Mouse (Mus musculus): ENCODE measurements at regions not wholly inside any gene's neighbourhood (a gene's known extent, or its start where the extent isn't known, plus 50 kb on each side); places are given as distances from the start of the nearest gene placed in this dataset.
A peak's percentile ranks its signal among the peaks of the same experiment; 100 is the strongest.

DNA sequence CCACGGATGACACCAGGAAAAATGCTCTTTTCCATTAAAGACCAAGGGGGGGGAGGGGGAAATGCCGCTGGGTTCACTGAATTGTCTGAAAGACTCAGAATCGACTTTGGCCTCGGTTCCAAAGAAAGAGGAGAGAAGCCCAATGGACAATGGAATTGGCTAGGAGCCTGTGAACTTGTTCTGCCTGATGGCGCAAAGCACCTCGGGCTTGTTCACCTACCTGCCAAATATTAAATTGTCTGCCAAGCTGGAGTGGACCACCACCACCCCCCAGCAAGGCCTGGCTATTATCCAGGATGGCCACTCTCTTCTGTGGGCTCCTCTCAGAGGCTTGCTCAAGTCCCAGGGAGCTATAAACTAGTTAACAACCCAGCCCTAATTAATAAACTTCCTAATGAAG lies 352.7 kb upstream of the Jmjd1c start:
- H3K27ac ChIP-seq: no peak overlapping the region

DNA sequence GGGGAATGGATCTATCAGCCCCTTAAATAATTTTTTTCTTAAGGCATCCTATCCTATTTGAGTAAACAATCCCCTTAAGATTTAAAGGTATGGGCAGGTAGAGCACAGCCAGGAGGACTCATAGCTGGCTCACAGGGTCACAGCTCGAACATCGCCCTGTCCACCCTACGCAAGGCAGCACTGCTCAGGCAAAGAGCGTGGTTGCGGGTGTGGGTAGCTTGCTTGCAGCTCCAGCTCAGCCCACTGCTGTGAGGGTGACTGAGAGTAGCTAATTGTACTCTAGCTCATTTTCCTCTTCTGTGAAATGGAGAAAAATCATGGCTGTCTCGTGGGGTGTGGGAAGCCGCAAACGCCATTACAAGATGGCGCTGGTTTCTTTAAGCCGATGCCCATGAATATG lies 350.1 kb upstream of the Jmjd1c start:
- Histone ChIP-seq H3K4me3 (no peak overlapping the region), H3K4me2 (no peak overlapping the region), H3K9me3 (no peaks in the 10 kb centered on the region), H3K36me3 (no peaks in the 10 kb centered on the region), H3K27me3 (no peaks in the 10 kb centered on the region), H3K4me1 (no peaks in the 10 kb centered on the region), H3K9ac (no peak overlapping the region), H3K27ac (no peak overlapping the region)
- 95% methylated on average over 10 of the region's 10 CpGs for WGBS
- no peak for ATAC-seq (ENCODE audit: insufficient number of reproducible peaks, insufficient read depth, low FRiP score, low TSS enrichment, low read depth)

More for the DNA sequence above, 352.7 kb upstream of the Jmjd1c start:
- Histone ChIP-seq H3K9ac (no peak overlapping the region), H3K4me1 (no peaks in the 10 kb centered on the region), H3K4me3 (no peak overlapping the region), H3K36me3 (no peaks in the 10 kb centered on the region), H3K4me2 (no peak overlapping the region), H3K9me3 (no peaks in the 10 kb centered on the region), H3K27me3 (no peaks in the 10 kb centered on the region)
- ATAC-seq (ENCODE audit: insufficient number of reproducible peaks, insufficient read depth, low FRiP score, low TSS enrichment, low read depth): no peak
- WGBS: 88% methylated on average over 6 of the region's 6 CpGs

DNA sequence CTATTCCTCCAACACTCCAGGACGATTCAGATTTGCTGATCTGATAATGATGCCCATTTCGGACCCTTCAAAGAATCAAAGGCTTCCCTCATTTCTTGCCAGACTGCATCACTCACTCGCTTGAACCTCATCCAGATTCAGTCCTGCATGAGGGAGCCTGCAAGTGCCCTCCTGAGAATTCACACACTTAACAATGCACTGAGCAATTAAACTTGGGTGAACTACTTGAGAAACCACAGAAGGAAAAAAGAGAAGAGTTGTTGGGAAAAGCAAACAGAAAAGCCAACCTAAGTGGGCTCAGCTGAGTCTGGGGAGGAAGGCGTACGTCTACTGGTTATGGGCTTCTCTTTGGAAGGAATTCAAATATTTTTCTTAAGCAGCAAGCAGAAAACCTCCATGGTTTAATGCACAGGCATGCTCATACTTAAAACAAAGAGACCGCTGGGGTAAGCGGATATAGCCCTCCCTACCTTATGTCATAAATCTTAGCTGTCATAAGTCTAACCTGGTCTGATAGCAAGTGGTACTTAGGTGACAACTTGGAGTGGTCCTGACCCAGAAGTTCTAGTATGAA lies 343.6 kb upstream of the Jmjd1c start:
- no peaks in the 10 kb centered on the region for H3K9me3 ChIP-seq
- no peaks in the 10 kb centered on the region for H3K36me3 ChIP-seq
- no peak overlapping the region for H3K27ac ChIP-seq
- WGBS: 82% methylated on average over 7 of the region's 7 CpGs
- no peaks in the 10 kb centered on the region for H3K27me3 ChIP-seq
- ATAC-seq (ENCODE audit: insufficient number of reproducible peaks, insufficient read depth, low FRiP score, low TSS enrichment, low read depth): no peak
- H3K4me3 ChIP-seq: no peak overlapping the region
- H3K9ac ChIP-seq: no peak overlapping the region
- no peak overlapping the region for H3K4me2 ChIP-seq
- H3K4me1 ChIP-seq: no peaks in the 10 kb centered on the region

DNA sequence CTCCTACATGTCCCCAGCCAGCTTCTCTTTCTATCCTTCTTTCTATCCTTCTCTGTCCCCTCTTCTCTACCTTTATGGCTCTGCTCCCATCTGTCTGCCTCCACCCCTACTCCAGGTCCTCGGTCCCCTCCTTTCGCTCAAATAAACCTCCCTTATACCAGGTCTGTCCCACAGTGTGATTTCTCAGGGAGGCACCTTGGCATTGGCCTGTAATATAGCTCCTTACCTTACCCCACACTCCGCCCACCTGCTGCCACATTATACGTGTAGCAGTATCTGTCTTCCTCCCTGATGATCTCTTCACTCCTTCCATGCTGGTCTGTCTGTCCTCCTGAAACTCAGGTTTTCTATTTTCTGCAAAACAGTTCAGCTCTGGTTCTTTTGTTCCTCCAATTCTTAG lies 339.1 kb upstream of the Jmjd1c start:
- WGBS: 83% methylated on average over 4 of the region's 4 CpGs
- Histone ChIP-seq H3K9ac (no peak overlapping the region), H3K27me3 (no peaks in the 10 kb centered on the region), H3K9me3 (no peaks in the 10 kb centered on the region), H3K4me2 (no peak overlapping the region), H3K36me3 (no peaks in the 10 kb centered on the region), H3K4me1 (no peaks in the 10 kb centered on the region), H3K27ac (no peak overlapping the region), H3K4me3 (no peak overlapping the region)
- no peak for ATAC-seq (ENCODE audit: insufficient number of reproducible peaks, insufficient read depth, low FRiP score, low TSS enrichment, low read depth)

DNA sequence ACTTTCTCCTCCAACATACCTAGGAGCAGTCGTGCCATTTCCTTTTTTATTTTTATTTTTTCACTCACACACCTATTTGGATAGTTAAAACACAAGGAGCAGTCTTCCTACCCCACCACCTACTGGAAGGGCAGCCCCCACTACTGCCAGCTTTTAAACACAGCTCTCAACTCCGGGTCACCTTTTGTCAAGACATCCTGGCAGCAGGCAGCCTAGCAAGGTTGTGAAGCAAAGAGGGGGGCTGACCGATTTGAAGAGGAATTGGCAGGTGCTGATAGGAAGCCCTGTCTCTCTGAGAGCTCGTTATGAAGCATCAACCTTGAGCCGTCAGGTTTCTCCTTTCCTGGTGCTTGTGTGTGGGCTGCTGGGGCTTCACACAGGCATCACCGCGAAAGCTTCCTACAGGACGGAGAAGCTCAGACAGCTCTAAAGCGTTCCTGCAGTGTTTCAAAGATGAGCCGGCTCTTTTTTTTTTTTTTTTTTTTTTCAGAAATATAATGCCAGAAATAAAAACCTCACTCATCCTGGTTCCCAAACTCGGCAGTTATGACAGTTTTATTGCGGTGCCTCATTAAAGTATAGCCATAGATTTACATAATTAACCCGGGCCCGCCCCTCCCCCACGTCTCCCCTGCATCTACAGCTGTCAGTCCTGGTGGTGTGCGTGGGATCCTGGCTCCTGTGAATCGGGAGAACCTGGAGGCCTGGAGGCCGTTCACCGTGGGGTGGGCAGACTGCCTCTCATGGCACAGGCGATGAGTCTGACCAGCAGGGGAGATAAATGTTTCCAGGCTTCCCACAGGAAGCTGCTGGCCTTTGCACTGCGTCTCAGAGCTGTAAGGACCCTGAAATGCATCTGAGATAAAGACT lies 325.5 kb upstream of the Jmjd1c start:
- 0 out of 2 replicates have a peak, but pooled peaks cover 4% of the 10 kb centered on the region for H3K4me1 ChIP-seq
- WGBS: 33% methylated on average over 21 of the region's 21 CpGs

DNA sequence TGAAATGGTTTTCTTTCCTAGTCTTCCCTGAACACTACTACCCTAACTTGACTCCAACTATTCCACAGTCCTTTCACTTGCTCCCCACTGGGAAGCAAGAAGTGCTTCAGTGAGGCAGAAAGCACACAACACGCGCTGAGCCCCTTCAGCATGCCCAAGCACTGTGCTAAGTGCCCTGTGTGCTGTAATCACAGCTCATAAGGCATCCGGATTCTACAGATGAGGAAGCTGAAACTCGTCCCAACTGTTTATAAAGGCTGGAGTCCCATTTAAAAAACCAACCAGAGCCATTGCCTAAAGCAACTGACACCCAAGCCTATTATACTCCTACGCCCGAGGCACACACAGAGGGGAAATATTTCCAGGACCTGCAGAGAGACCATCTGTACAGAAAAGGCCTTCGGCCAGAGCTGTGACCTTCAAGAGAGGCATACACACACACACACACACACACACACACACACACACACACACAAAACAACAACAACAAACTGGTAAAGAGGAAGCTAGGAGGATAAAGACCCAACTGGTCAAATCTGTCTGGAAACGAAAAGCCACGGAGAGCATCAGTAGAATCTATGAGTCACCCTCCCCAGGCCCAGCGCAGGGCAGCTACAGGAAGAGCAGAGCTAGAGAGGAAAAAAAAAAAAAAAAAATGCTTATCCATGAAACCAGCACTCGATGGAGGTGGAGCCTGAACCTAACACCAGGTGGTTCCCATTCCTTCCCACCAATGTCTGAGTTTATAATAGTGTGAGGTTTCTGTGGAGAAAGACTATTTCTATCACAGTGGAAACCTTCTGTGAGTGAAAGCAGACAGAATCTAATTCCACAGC lies 315.4 kb upstream of the Jmjd1c start:
- Histone ChIP-seq H3K36me3 (no peaks in the 10 kb centered on the region), H3K4me1 (0 out of 2 replicates have a peak, but pooled peaks cover 6% of the 10 kb centered on the region), H3K27me3 (no peaks in the 10 kb centered on the region), H3K27ac (no peak overlapping the region), H3K9ac (no peak overlapping the region), H3K4me3 (no peak overlapping the region), H3K4me2 (no peak overlapping the region), H3K9me3 (no peaks in the 10 kb centered on the region; the same call in 1 of the 2 replicates)
- WGBS: 62% methylated on average over 11 of the region's 11 CpGs
- no peak; the same call in 1 of the 2 replicates for ATAC-seq (ENCODE audit: insufficient number of reproducible peaks, insufficient read depth, low FRiP score, low TSS enrichment, low read depth)

More for the DNA sequence above, 325.5 kb upstream of the Jmjd1c start:
- Histone ChIP-seq H3K4me3 (no peak overlapping the region), H3K9me3 (peaks cover 12% of the 10 kb centered on the region; the same call in 1 of the 2 replicates), H3K9ac (no peak overlapping the region), H3K27ac (no peak overlapping the region), H3K4me2 (peak overlapping the region; percentile 36), H3K36me3 (no peaks in the 10 kb centered on the region), H3K27me3 (no peaks in the 10 kb centered on the region)
- no peak for ATAC-seq (ENCODE audit: insufficient number of reproducible peaks, insufficient read depth, low FRiP score, low TSS enrichment, low read depth)

DNA sequence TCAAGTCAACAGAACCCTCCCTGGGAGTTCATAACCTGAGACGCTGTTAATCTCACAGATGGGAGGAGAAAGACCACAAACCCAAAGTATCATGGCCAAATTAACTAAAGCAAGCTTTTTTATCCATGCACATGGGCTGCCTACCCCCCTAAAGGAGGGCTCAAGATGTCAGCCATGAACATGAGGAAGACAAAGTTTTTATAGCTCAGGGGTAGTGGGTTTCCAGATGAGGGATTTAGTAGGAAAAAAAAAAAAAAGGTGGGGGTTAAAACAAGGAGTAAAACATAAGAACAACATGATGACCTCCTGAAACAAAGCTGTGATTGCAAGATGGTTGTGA lies 314.8 kb upstream of the Jmjd1c start:
- H3K27me3 ChIP-seq: no peaks in the 10 kb centered on the region
- ATAC-seq (ENCODE audit: insufficient number of reproducible peaks, insufficient read depth, low FRiP score, low TSS enrichment, low read depth): no peak
- H3K36me3 ChIP-seq: no peaks in the 10 kb centered on the region
- no peak overlapping the region for H3K9ac ChIP-seq
- H3K4me2 ChIP-seq: no peak overlapping the region
- no peak overlapping the region for H3K27ac ChIP-seq
- 0 out of 2 replicates have a peak, but pooled peaks cover 6% of the 10 kb centered on the region for H3K4me1 ChIP-seq
- 53% methylated on average over 1 of the region's 1 CpGs for WGBS
- no peak overlapping the region for H3K4me3 ChIP-seq
- no peaks in the 10 kb centered on the region; the same call in 1 of the 2 replicates for H3K9me3 ChIP-seq

DNA sequence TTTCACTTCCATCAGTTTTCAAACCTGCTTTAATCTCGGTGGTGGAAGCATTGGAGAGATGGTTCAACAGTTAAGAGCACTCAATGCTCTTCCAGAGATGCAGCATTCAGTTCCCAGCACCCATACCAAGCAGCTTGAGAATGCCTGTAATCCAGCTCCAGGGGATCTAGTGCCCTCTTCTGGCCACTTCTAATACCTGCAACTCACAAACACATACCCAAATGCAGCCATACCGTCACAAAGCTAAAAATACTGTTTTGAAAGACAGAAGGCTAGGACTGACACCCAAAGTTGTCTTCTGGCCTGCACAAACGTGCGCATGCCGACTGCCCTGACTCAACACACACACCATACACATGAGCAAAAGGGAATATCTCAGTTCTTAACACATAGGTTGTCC lies 313.9 kb upstream of the Jmjd1c start:
- no peaks in the 10 kb centered on the region; the same call in 1 of the 2 replicates for H3K9me3 ChIP-seq
- H3K4me3 ChIP-seq: no peak overlapping the region
- 94% methylated on average over 5 of the region's 5 CpGs for WGBS
- H3K4me2 ChIP-seq: no peak overlapping the region
- no peak overlapping the region for H3K9ac ChIP-seq
- H3K4me1 ChIP-seq: 0 out of 2 replicates have a peak, but pooled peaks cover 6% of the 10 kb centered on the region
- ATAC-seq (ENCODE audit: insufficient number of reproducible peaks, insufficient read depth, low FRiP score, low TSS enrichment, low read depth): no peak
- H3K36me3 ChIP-seq: no peaks in the 10 kb centered on the region
- H3K27me3 ChIP-seq: no peaks in the 10 kb centered on the region
- H3K27ac ChIP-seq: no peak overlapping the region

DNA sequence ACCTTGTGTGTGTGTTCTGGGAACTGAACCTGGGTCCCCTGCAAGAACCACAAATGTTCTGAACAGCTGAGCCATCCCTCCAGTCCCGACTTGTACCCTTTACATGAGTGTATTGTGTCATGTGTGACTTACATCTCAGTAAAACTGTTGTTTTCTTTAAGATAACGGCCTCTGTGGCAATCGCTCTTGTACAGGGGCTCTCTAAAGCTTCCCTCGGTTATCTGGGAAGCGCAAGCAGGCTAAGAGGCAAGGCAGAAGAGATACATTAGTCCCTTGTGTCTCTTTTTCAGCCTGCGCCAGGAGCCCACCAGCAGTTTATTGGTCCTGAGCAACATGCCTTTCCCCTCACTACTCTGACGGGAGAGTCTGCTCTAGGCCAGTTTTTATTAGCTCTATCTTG lies 308.1 kb upstream of the Jmjd1c start:
- Histone ChIP-seq H3K27ac (no peak overlapping the region), H3K4me2 (no peak overlapping the region), H3K4me3 (no peak overlapping the region), H3K36me3 (no peaks in the 10 kb centered on the region), H3K4me1 (no peaks in the 10 kb centered on the region), H3K9ac (no peak overlapping the region), H3K9me3 (no peaks in the 10 kb centered on the region; the same call in 1 of the 2 replicates), H3K27me3 (no peaks in the 10 kb centered on the region)
- 87% methylated on average over 7 of the region's 7 CpGs for WGBS
- no peak for ATAC-seq (ENCODE audit: insufficient number of reproducible peaks, insufficient read depth, low FRiP score, low TSS enrichment, low read depth)

DNA sequence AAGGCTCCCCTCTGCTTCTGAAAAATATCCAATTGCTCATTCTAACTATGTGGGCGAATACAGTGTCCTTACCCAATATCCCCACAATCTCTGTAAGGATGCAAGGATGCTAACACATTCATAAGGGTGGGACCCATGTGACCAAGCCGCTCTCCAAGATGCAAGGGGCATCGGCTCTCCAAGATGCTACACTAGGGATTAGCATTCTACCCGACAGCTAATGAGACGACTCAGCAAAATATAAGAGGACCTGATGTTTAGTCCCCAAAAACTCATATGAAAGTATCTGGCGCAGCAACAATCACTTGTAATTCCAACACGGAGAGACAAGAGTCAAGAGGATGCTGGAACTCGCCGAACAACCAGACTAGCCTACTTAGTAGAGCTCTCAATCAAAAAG lies 299.6 kb upstream of the Jmjd1c start:
- no peak overlapping the region for H3K4me2 ChIP-seq
- H3K4me3 ChIP-seq: no peak overlapping the region
- H3K27ac ChIP-seq: no peak overlapping the region
- ATAC-seq (ENCODE audit: insufficient number of reproducible peaks, insufficient read depth, low FRiP score, low TSS enrichment, low read depth): no peak
- H3K9me3 ChIP-seq: no peaks in the 10 kb centered on the region
- H3K27me3 ChIP-seq: no peaks in the 10 kb centered on the region
- 89% methylated on average over 9 of the region's 9 CpGs for WGBS
- H3K4me1 ChIP-seq: no peaks in the 10 kb centered on the region
- no peaks in the 10 kb centered on the region for H3K36me3 ChIP-seq
- no peak overlapping the region for H3K9ac ChIP-seq

DNA sequence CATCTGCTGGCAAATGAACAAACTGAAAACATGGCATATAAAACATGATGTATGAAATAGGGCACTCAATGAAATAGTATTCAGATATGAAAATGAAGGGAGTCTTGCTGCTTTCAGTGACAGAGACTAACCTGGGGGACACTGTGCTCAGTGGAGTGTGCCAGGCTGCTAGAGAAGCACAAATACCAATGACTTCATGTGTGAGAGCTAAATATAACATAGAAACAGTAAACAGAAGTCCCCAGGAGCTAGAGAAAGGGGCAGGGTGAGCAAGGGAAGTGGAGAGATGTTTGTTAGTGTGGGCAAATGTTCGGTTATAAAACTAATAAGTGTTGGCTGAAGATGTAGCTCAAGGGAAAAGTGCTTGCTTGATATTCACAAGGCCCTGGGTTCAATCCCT lies 293.2 kb upstream of the Jmjd1c start:
- Histone ChIP-seq H3K27me3 (no peaks in the 10 kb centered on the region), H3K4me1 (no peaks in the 10 kb centered on the region), H3K36me3 (no peaks in the 10 kb centered on the region), H3K4me2 (no peak overlapping the region), H3K4me3 (no peak overlapping the region), H3K27ac (no peak overlapping the region), H3K9me3 (no peaks in the 10 kb centered on the region; the same call in 1 of the 2 replicates), H3K9ac (no peak overlapping the region)
- ATAC-seq (ENCODE audit: insufficient number of reproducible peaks, insufficient read depth, low FRiP score, low TSS enrichment, low read depth): no peak
- WGBS: 88% methylated on average over 1 of the region's 1 CpGs

Measured in embryonic facial prominence, embryonic 13.5 days (tissue).